Mouse (Mus musculus) forebrain, embryonic 16.5 days (tissue): ENCODE measurements around the gene Gm6367. TPM values are rescaled to one million over a fixed set of nuclear protein-coding genes. Genes with fewer than 3 reads are reported as not detected.
"Not testable (repeated sequence)": the region's sequence is repeated elsewhere in the genome, so short reads cannot be mapped to it uniquely, and the experiment has no call there.

Experiments
- ATAC-seq: fragments of 200-750 bp; cut with Nextera tagmentation; 2 replicates; pipeline ENCODE4 v1.8.0; 2017; ENCODE audit warnings: mild to moderate bottlenecking, moderate library complexity
- H3K27ac ChIP-seq: fragments of 300-500 bp; sonication (generic); 2 replicates; pipeline ENCODE4 v1.5.1; 2014; ENCODE audit warnings: low read length, control low read depth
- H3K27me3 ChIP-seq: fragments of 300-500 bp; sonication (generic); replicated peaks from 2 replicates; pipeline ENCODE4 v1.6.1; 2014; ENCODE audit warnings: low read length; ENCODE audit not compliant: control insufficient read depth, insufficient read depth
- H3K36me3 ChIP-seq: fragments of 300-500 bp; sonication (generic); 2 replicates; pipeline ENCODE4 v1.6.1; 2014; ENCODE audit not compliant: control insufficient read depth, insufficient read depth
- H3K4me1 ChIP-seq: fragments of 300-500 bp; sonication (generic); replicated peaks from 2 replicates; pipeline ENCODE4 v1.6.1; 2014; ENCODE audit warnings: low read length; ENCODE audit not compliant: control insufficient read depth, insufficient read depth
- H3K4me2 ChIP-seq: fragments of 300-500 bp; sonication (generic); 2 replicates; pipeline ENCODE4 v1.6.1; 2014; ENCODE audit warnings: mild to moderate bottlenecking, low read length, control low read depth
- H3K4me3 ChIP-seq: fragments of 300-500 bp; sonication (generic); replicated peaks from 2 replicates; pipeline ENCODE4 v1.5.1; 2014; ENCODE audit warnings: mild to moderate bottlenecking, low read length, control low read depth
- H3K9ac ChIP-seq: fragments of 300-500 bp; sonication (generic); replicated peaks from 2 replicates; pipeline ENCODE4 v1.6.1; 2014; ENCODE audit warnings: low read depth, low read length, control low read depth
- H3K9me3 ChIP-seq: fragments of 300-500 bp; sonication (generic); 2 replicates; pipeline ENCODE4 v1.6.1; 2016; ENCODE audit warnings: low read length; ENCODE audit not compliant: control insufficient read depth
- WGBS: fragments of 180-500 bp; shearing (Covaris S2); extraction: QIAGEN DNeasy Blood & Tissue Kit; methylation state at CpG from one replicate; pipeline ENCODE4 v1.1.7; 2014; 5-methylcytosine and 5-hydroxymethylcytosine counted together
- polyA plus RNA-seq: library from polyadenylated mRNA; unstranded; fragments of >200 nt; fragmentation: Nextera tagmentation; extraction: Ambion mirVana; gene quantifications from 2 replicates; pipeline ENCODE4 v1.2.1, GENCODE M21; 2015

Gm6367 gene
- not detected in 2 replicates for polyA plus RNA-seq

DNA sequence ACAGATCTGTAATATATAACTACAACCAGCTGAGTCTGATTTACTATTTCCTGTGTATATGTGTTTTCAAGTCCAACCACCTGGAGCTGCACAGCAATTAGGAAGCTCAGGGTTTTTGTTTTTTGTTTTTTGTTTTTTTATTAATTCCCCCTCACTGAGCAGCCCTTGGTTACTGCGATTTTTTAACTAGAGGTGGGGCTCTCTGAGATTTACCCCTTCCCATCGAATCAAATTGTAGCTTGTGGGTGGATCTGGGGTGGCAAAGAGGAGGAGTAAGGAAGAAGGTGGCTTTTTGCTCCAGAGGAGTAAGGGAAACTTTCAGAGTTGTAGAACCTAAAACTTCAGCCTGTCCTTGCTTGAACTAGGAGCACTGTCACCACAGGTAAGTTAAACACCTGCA lies at the start of gene Gm6367:
Gm6367 (plus strand) TSS at position 301 of the 400 bp plus-strand sequence.
- H3K4me3 ChIP-seq, H3K27me3 ChIP-seq, H3K36me3 ChIP-seq, H3K4me1 ChIP-seq, ATAC-seq, H3K9ac ChIP-seq, H3K27ac ChIP-seq, H3K4me2 ChIP-seq, H3K9me3 ChIP-seq: not testable (repeated sequence)
- no CpG with 5 or more reads among the region's 2 CpGs for WGBS

Other genes with a start within 250 kb of the Gm6367 start
- not detected in 2 replicates for gene Gm3183, start 123.2 kb upstream of the Gm6367 start, polyA plus RNA-seq
- gene Gm7942, start 118.3 kb downstream of the Gm6367 start, polyA plus RNA-seq: not detected in 2 replicates
- not detected in 2 replicates for gene Gm16513, start 194.0 kb downstream of the Gm6367 start, polyA plus RNA-seq